Mouse (Mus musculus) intestine, embryonic 14.5 days (tissue): ENCODE measurements around the gene Kcnj5. TPM values are rescaled to one million over a fixed set of nuclear protein-coding genes. Genes with fewer than 3 reads are reported as not detected.
A peak's percentile ranks its signal among the peaks of the same experiment; 100 is the strongest.

ENCODE experiments used
- ATAC-seq: fragments of 200-750 bp; cut with Nextera tagmentation; replicated peaks from 2 replicates; pipeline ENCODE4 v1.8.0; 2017; ENCODE audit warnings: low read depth, moderate number of reproducible peaks, moderate TSS enrichment, moderate library complexity; ENCODE audit not compliant: low FRiP score, low TSS enrichment
- DNase-seq: peaks from one replicate; pipeline ENCODE4 v3.0.0-alpha.2; 2018; ENCODE audit warnings: low spot score
- H3K27ac ChIP-seq: fragments of 300-500 bp; sonication (generic); 2 replicates; pipeline ENCODE4 v1.5.1; 2014; ENCODE audit warnings: low read depth, mild to moderate bottlenecking, control low read depth
- H3K27me3 ChIP-seq: fragments of 300-500 bp; sonication (generic); replicated peaks from 2 replicates; pipeline ENCODE4 v1.6.1; 2014; ENCODE audit warnings: low read length, control low read depth; ENCODE audit not compliant: control insufficient read depth, insufficient read depth
- H3K36me3 ChIP-seq: fragments of 300-500 bp; sonication (generic); 2 replicates; pipeline ENCODE4 v1.6.1; 2014; ENCODE audit warnings: low read length, control low read depth; ENCODE audit not compliant: control insufficient read depth, insufficient read depth
- H3K4me1 ChIP-seq: fragments of 300-500 bp; sonication (generic); replicated peaks from 2 replicates; pipeline ENCODE4 v1.6.1; 2014; ENCODE audit warnings: low read length, control low read depth, mixed read lengths; ENCODE audit not compliant: control insufficient read depth, insufficient read depth
- H3K4me2 ChIP-seq: fragments of 300-500 bp; sonication (generic); 2 replicates; pipeline ENCODE4 v1.6.1; 2014; ENCODE audit warnings: low read length
- H3K4me3 ChIP-seq: fragments of 300-500 bp; sonication (generic); 2 replicates; pipeline ENCODE4 v1.5.1; 2014; ENCODE audit warnings: low read depth, low read length, control low read depth, mixed read lengths
- H3K9ac ChIP-seq: fragments of 300-500 bp; sonication (generic); 2 replicates; pipeline ENCODE4 v1.6.1; 2014; ENCODE audit warnings: mild to moderate bottlenecking, low read length
- H3K9me3 ChIP-seq: fragments of 300-500 bp; sonication (generic); 2 replicates; pipeline ENCODE4 v1.6.1; 2016; ENCODE audit warnings: low read length, control low read depth; ENCODE audit not compliant: control insufficient read depth
- WGBS: fragments of 180-500 bp; shearing (Covaris S2); extraction: QIAGEN DNeasy Blood & Tissue Kit; methylation state at CpG from one replicate; pipeline ENCODE4 v1.1.7; 2014; 5-methylcytosine and 5-hydroxymethylcytosine counted together
- polyA plus RNA-seq: library from polyadenylated mRNA; unstranded; fragments of >200 nt; fragmentation: Nextera tagmentation; extraction: Ambion mirVana; gene quantifications from 2 replicates; pipeline ENCODE4 v1.2.1, GENCODE M21; 2014

Gene Kcnj5
- 0.07 TPM in 1 of 2 replicates, not detected in the other for polyA plus RNA-seq

DNA sequence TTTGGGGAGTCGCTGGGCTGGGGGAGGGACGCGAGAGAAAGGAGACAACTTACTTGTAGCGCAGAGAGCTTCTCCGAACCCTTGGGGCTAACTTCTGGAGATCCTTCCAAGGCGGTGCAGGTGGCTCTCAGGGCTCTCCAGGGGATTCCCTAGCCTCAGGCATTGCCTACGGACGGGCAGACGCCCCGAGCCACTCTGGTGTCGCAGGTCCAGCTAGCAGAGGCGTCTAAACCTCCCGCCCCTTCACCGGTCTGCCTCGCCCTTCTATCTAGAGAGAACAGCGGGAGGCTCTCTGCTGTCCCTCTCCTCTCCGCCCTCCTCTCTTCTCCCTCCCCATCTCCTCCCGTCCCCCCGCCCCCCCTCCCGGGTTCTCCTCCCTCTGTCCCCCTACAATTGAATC is at the start of gene Kcnj5:
TSS of gene Kcnj5 (minus strand) at position 300 of the 400 bp plus-strand sequence.
- H3K4me1 ChIP-seq, result peaks cover 6% of the 10 kb centered on the region; the same call in 1 of the 2 replicates
- no peak within 1 kb of the TSS for H3K27ac ChIP-seq
- H3K36me3 ChIP-seq, result no peaks in the 10 kb centered on the region
- DNase-seq, result peak; percentile 65
- H3K9ac ChIP-seq, result no peak within 1 kb of the TSS
- peak within 1 kb of the TSS; percentile 42 for H3K4me2 ChIP-seq
- H3K4me3 ChIP-seq, result peak within 1 kb of the TSS; percentile 23
- H3K9me3 ChIP-seq, result no peaks in the 10 kb centered on the region
- no peak for ATAC-seq
- H3K27me3 ChIP-seq, result peaks cover 50% of the 10 kb centered on the region
- WGBS, result under 1% methylated on average over 20 of the region's 20 CpGs

GRCm38 (mm10) chr9:32392716-32393115 is 48.6 kb upstream of the Kcnj5 start:
- Histone ChIP-seq H3K9ac (no peak overlapping the region), H3K4me3 (no peak overlapping the region), H3K4me1 (no peaks in the 10 kb centered on the region), H3K27me3 (no peaks in the 10 kb centered on the region), H3K27ac (no peak overlapping the region), H3K36me3 (no peaks in the 10 kb centered on the region), H3K4me2 (no peak overlapping the region), H3K9me3 (no peaks in the 10 kb centered on the region)
- WGBS, result 80% methylated on average over 6 of the region's 6 CpGs
- ATAC-seq (no peak), DNase-seq (no peak)

DNA sequence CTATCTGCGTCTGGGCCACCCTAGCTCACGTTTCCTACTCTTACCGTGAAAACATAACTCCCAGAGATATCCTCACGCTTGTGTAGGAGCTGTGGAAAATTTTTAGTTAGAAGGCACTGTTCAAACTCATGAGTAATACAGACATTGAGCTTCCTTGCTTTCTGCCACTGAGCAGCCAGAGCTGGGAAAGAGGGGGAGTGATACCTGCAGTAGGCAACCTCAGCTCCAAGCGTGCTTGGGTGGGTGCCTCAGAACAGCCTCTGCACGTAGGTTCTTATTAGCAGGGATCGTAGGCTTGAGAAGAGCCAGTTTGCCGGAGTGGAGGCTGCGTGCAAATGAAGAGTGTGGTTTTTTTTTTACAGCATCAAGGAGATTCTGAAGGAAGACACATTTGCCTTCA is 47.6 kb upstream of the Kcnj5 start:
- Histone ChIP-seq H3K4me2 (no peak overlapping the region), H3K9me3 (no peaks in the 10 kb centered on the region), H3K36me3 (no peaks in the 10 kb centered on the region), H3K4me3 (no peak overlapping the region), H3K27ac (no peak overlapping the region), H3K4me1 (no peaks in the 10 kb centered on the region), H3K27me3 (no peaks in the 10 kb centered on the region), H3K9ac (no peak overlapping the region)
- DNase-seq (no peak), ATAC-seq (no peak)
- 82% methylated on average over 9 of the region's 9 CpGs for WGBS

DNA sequence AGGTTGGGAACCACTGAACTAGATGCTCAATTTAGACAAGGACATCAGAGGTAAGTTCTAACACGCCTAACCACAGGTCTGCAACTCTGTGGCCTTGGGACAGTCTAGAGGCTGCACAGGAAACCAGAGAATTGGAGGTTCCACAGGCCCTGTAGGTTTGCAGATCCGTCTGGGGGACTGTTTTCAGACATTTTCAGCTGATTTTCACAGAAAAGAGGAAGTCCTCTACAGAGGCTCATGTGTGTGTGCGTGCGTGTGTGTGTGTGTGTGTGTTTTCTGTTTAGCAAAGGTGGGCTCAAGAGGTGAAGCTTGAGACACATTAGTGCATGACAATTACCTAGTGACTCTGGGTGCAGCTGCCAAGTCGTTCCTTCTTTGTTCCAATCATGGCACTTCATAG is 46.9 kb upstream of the Kcnj5 start:
- ATAC-seq (no peak), DNase-seq (no peak)
- Histone ChIP-seq H3K4me1 (no peaks in the 10 kb centered on the region), H3K27ac (no peak overlapping the region), H3K4me3 (no peak overlapping the region), H3K9ac (no peak overlapping the region), H3K4me2 (no peak overlapping the region), H3K36me3 (no peaks in the 10 kb centered on the region), H3K9me3 (no peaks in the 10 kb centered on the region), H3K27me3 (no peaks in the 10 kb centered on the region)
- WGBS, result 87% methylated on average over 5 of the region's 5 CpGs

DNA sequence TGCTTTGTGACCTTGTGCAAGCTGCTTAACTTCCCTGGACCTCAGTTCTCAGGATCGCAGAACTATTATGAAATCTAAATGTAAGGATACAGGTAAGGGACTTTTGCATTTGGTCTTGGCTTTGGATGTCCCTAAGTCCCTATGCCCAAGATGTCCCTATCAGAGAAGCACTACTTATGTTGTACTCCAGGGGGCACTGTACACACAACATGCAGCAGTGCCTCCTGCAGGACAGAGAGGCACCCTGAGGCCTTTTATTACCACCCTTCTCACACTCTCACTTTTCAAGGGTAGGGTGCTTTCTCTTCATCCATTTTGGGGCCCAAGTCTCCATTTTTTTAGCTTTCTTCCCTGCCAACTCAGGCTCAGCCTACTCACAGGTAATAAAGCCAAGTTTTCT is 44.0 kb upstream of the Kcnj5 start:
- 89% methylated on average over 1 of the region's 1 CpGs for WGBS
- no peak for ATAC-seq

DNA sequence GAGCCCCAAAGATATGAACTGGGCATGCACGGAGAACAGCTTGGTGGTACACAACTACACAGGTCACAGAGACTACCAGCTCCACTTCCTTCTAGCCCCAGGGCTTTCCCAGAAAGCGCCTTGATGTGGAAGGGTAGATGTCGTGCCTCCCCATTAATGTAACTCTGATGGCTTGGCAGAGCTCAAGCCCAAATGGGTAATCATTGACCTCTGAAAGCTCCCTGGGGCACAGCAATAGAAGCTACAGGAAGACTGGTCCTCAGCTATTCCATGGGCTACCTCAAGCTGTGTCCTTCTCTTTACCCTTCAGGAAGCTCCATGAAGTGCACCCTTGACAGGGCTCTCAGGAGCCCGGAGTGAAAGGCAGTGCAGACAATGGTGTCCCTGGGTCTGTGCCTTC is 40.8 kb upstream of the Kcnj5 start:
- Histone ChIP-seq H3K4me3 (no peak overlapping the region), H3K27ac (no peak overlapping the region), H3K4me2 (no peak overlapping the region), H3K9ac (no peak overlapping the region), H3K36me3 (no peaks in the 10 kb centered on the region), H3K9me3 (no peaks in the 10 kb centered on the region), H3K27me3 (no peaks in the 10 kb centered on the region), H3K4me1 (no peaks in the 10 kb centered on the region)
- ATAC-seq (no peak), DNase-seq (no peak)
- 81% methylated on average over 4 of the region's 4 CpGs for WGBS

More for the DNA sequence above, 44.0 kb upstream of the Kcnj5 start:
- no peak overlapping the region for H3K27ac ChIP-seq
- H3K9ac ChIP-seq, result no peak overlapping the region
- H3K27me3 ChIP-seq, result no peaks in the 10 kb centered on the region
- H3K4me3 ChIP-seq, result no peak overlapping the region
- H3K4me2 ChIP-seq, result no peak overlapping the region
- no peaks in the 10 kb centered on the region for H3K9me3 ChIP-seq
- no peaks in the 10 kb centered on the region for H3K4me1 ChIP-seq
- H3K36me3 ChIP-seq, result no peaks in the 10 kb centered on the region
- DNase-seq, result no peak

DNA sequence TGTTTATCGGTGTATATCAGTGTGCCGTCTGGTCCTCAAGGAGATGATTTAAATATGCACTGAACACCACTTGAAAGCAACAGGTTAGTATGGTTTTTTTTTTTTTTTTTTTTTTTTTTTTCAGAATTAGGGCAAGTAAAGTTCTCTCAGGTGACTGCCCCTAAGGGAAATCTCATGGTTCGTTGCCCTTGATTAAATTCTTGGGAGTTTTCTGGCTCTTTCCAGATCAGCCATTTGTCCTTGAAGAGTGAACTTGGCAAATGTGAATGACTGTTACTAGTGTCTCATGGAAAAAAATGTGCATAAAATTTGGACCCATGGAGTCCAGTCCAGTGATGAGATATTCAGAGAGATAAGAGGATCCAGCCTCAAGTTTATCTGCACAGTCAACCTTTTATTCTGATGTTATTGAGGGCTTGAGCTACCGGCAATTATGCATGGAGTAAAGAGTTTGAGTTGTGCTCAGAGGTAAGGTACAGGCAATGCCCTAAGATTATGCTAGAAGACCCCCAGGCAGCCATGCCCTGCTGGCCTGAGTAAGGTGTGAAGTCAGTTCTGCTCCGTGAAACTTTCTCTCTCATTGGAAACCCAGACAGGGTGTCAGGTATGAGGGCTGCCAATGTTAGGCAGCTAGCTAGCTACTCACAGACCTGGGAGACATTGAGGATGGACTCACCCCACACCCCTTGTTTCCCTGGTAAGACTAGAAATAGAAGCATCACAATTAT is 32.9 kb upstream of the Kcnj5 start:
- Histone ChIP-seq H3K27ac (no peak overlapping the region), H3K27me3 (no peaks in the 10 kb centered on the region), H3K4me1 (no peaks in the 10 kb centered on the region), H3K4me3 (no peak overlapping the region), H3K36me3 (no peaks in the 10 kb centered on the region), H3K9me3 (no peaks in the 10 kb centered on the region), H3K9ac (no peak overlapping the region), H3K4me2 (no peak overlapping the region)
- WGBS, result 72% methylated on average over 5 of the region's 5 CpGs
- DNase-seq (no peak), ATAC-seq (no peak)

GRCm38 (mm10) chr9:32376031-32376430 is 31.9 kb upstream of the Kcnj5 start:
- ATAC-seq (no peak), DNase-seq (no peak)
- Histone ChIP-seq H3K4me3 (no peak overlapping the region), H3K4me1 (no peaks in the 10 kb centered on the region), H3K27me3 (no peaks in the 10 kb centered on the region), H3K36me3 (no peaks in the 10 kb centered on the region), H3K9ac (no peak overlapping the region), H3K9me3 (no peaks in the 10 kb centered on the region), H3K4me2 (no peak overlapping the region), H3K27ac (no peak overlapping the region)
- 83% methylated on average over 7 of the region's 7 CpGs for WGBS

- no peak for DNase-seq
- no peak for ATAC-seq
- Histone ChIP-seq H3K4me2 (no peak overlapping the region), H3K4me3 (no peak overlapping the region), H3K9me3 (no peaks in the 10 kb centered on the region), H3K36me3 (no peaks in the 10 kb centered on the region), H3K27ac (no peak overlapping the region), H3K27me3 (no peaks in the 10 kb centered on the region), H3K4me1 (no peaks in the 10 kb centered on the region), H3K9ac (no peak overlapping the region)
- whole genome bisulfite sequencing, result 92% methylated on average over 6 of the region's 6 CpGs
These were observed 29.5 kb upstream of the Kcnj5 start for GRCm38 (mm10) chr9:32373656-32374055.
